Mouse (Mus musculus) kidney, postnatal 10 days (tissue): ENCODE data around the gene Rnf39.
"Not testable (repeated sequence)": the region's sequence is repeated elsewhere in the genome, so short reads cannot be mapped to it uniquely, and the experiment has no call there.

Experiments
- DNase-seq: peaks from one replicate; pipeline ENCODE4 v3.0.0; 2021; ENCODE audit warnings: mixed read lengths

The Rnf39 gene

DNA sequence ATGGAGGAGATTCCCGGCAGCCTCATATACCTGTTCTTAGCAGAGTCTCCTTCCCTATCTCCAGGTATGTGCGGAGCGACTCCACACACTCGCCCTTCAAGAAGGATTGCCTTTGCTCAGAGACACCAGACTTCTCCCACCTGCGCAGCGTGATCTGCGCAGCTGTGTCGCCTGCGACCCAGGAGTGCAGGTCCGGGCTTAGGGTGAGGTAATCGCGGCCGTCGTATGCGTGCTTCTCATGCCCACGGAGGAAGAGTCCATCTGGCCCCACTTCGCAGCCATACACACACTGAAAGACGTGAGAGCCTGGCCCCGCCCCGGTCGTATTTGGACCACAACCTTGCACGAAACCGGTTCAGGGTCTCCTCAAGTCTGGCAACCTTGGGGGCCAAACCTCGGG, 45.8 kb downstream of the Rnf39 start:
- DNase-seq: no peak

DNA sequence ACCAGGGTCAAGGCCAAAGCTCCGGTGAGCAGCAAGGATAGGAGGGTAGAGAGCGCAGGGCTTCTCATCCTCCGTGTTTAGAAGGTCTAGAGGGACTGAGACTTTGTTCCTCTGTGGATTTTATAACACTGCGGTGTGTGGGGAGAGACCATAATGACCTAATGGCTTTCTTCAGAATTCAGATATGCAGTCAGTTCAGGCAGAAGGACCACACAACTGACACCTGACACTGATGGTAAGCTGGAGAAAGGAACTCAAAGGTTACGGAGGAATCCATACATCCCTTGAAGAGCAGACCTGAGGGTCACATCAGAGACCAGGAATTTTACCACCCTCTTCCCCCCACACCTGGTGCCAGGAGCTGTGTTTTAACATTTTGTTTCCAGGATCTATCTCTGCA, 46.7 kb downstream of the Rnf39 start, which contains the start of gene H2-M5:
Gene H2-M5 (minus strand): TSS at position 101 of the 400 bp plus-strand sequence.
- DNase-seq: no peak

DNA sequence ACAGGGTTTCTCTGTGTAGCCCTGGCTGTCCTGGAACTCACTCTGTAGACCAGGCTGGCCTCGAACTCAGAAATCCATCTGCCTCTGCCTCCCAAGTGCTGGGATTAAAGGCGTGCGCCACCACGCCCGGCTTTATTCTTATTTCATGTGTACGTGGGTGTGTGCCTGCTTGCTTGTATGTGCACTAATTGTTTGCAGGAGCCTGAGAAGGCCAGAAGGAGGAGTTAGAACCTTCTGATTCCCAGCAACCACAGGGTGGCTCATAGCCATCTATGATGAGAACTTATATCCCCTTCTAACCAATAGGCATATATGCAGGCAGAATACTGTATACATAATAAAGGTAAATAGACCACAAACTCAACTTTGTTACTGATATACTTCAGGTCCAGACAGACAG, 47.9 kb downstream of the Rnf39 start:
- DNase-seq: not testable (repeated sequence)

DNA sequence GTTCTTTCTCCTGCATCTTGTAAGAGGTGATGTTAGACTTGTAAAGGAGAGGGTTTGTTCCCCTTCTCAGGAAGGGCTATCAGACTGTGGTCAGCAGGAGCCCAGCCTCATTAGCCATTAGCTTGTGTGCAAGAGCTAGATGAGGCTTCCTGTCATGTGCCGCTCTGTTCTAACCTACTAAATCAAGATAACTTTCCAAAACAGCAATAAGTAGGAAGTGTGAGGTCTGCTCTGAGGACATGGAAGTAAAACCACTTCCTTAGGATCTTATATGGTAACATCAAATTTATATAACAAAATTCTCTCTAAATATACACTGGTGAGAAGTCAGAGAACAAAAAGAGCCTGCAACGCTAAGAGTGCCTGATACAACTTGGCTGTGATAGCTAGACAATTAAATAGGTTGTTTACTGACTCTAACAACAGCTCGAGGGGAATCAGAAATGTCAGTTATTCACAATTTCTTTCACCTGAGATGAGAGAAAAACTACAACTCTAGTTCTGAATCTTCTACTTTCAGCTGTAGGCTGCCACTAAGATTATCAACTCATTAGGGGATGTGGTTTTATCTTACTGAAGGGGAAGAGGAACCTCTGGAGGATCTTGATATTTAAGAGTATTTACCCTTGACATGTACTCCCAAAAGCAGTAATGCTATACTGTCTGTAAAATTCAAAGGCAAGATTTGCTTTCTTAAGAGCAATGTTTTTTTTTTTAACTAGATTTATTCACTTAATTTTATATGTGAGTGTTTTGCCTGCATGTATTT, 49.8 kb downstream of the Rnf39 start:
- no peak for DNase-seq

DNA sequence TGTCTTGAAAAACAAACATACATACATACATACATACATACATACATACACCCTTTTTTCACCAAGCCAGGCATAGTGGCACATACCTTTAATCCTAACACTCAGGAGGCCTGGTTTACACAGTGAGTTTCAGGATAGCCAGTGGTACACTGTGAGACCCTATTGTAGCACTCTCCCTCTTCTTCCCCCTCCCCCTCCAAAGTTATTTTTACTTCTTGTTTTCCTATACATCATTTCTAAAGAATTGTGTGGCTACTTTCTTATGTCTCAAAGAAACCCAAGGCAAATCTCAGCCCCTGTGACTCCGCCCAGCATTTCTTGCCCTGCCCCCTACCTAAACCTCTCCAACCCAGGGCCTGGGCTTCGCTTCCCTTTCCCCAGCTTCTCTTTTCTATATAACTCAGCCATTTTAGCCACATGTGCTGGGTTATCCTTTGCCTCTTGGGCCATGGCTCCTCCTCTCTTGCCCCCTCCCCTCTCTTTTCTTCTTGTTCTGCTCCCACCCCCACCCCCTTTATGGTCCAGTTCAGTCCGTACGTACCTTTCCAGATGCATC, 51.1 kb downstream of the Rnf39 start:
- no peak for DNase-seq

DNA sequence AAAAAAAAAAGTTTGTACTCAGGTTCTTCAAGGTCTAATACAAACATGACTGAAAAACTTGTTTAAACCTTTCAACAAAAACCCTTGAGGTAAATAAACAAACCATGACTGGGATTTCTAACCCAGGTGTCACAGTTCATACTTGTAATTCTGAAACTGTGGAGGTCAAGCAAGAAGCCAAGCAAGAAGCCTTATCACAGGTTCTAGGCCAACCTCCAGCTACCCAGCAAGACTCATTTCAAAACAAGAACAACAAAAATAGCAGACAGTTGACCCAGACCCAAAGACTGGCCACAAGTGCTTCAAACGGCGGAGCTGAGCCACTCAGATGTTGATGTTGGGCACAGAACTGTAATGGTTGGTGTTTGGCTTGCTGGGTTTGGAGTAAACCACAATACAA, 51.8 kb downstream of the Rnf39 start:
- DNase-seq: no peak

DNA sequence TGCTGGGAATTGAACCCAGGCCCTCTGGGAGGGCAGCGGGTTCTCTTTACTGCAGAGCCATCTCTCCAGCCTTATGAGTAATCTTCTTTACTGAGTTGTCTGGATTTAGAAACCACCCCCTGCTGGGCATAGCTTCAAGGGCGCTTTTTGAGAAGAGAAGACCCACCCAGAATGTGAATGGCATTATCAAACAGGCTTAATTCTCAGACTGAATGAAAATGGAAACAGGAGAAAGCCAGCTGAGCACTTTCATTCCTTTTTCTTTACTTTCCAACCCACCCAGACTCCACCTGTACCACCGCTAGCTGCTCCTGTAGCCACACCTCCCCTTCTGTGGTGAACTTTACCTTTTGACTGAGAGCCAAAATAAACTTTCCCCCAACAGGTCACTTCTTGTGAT, 52.7 kb downstream of the Rnf39 start:
- no peak for DNase-seq

DNA sequence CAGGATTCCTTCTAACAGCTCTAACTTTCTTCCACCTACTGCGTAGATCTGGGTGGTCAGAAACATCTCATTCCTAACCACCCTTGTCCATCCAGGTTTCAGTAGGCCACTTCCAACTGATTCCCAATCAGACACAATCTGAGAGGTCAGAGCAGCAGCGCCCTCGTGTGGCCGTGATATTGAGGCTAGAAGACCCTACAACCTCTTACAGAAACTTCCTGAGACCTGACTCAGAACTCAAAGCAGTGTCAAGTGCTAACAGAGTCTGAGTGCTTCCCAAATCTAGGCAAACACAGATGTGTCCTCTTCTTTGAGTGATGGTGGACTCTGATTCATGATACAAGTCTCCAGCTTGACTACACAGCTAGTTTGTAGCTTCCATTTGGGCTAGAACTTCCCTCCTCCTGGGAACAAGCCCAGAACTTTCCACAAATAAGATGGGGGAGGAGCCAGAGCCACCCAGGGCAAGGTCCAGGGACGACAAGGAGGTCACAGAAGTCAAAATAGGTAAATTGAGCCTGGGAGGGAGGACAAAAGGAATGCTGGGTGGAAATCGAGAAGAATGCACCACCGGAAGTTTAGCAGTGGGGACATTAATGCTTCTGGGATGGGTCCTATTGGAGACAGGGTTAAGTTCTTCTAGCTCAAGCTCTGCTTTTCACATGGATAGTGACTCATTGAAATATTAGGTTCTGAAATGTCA, 54.5 kb downstream of the Rnf39 start:
- peak; percentile 94 for DNase-seq
